Mouse (Mus musculus) erythroblast, embryonic 14.5 days (primary cell): ENCODE measurements around the gene Macf1. TPM values are rescaled to one million over a fixed set of nuclear protein-coding genes. Genes with fewer than 3 reads are reported as not detected.

ENCODE experiments used
- H3K27me3 ChIP-seq: 2 replicates; pipeline ENCODE4 v1.6.1; 2012; ENCODE audit warnings: inconsistent platforms; ENCODE audit not compliant: control insufficient read depth
- H3K36me3 ChIP-seq: 2 replicates; pipeline ENCODE4 v1.6.1; 2012; ENCODE audit warnings: mild to moderate bottlenecking, inconsistent platforms; ENCODE audit not compliant: control insufficient read depth
- H3K4me1 ChIP-seq: 2 replicates; pipeline ENCODE4 v1.6.1; 2012; ENCODE audit warnings: inconsistent platforms; ENCODE audit not compliant: control insufficient read depth
- H3K4me3 ChIP-seq: replicated peaks from 2 replicates; pipeline ENCODE3; 2012; ENCODE audit warnings: moderate library complexity, mild to moderate bottlenecking, inconsistent platforms
- H3K9me3 ChIP-seq: 2 replicates; pipeline ENCODE4 v1.6.1; 2012; ENCODE audit warnings: low read length, inconsistent platforms, mixed read lengths; ENCODE audit not compliant: control insufficient read depth
- GATA1 ChIP-seq: IDR thresholded peaks from 2 replicates; pipeline ENCODE4 v1.6.1; 2012; ENCODE audit warnings: low read length, inconsistent platforms, mixed read lengths
- TAL1 ChIP-seq: IDR thresholded peaks from 3 replicates; pipeline ENCODE4 v1.6.1; 2012; ENCODE audit warnings: low read length, inconsistent platforms, mixed read lengths
- polyA plus RNA-seq: library from polyadenylated mRNA; stranded (reverse); fragments of >175 nt; gene quantifications from 2 replicates; pipeline ENCODE4 v1.2.3, GENCODE M21; 2012

The Macf1 gene
- polyA plus RNA-seq, result 4.9 and 5.5 TPM in 2 replicates

GRCm38 (mm10) chr4:123684260-123684659 is at the start of gene Macf1:
Gene Macf1 (minus strand): TSS chr4:123684360.
- TF ChIP-seq TAL1, result no peak
- no peak for TF ChIP-seq GATA1
- peaks cover 4% of the 10 kb centered on the region; the same call in 1 of the 2 replicates for H3K9me3 ChIP-seq
- peaks cover 6% of the 10 kb centered on the region for H3K4me1 ChIP-seq
- H3K36me3 ChIP-seq, result no peaks in the 10 kb centered on the region
- no peak within 1 kb of the TSS for H3K4me3 ChIP-seq
- peaks cover 58% of the 10 kb centered on the region for H3K27me3 ChIP-seq

DNA sequence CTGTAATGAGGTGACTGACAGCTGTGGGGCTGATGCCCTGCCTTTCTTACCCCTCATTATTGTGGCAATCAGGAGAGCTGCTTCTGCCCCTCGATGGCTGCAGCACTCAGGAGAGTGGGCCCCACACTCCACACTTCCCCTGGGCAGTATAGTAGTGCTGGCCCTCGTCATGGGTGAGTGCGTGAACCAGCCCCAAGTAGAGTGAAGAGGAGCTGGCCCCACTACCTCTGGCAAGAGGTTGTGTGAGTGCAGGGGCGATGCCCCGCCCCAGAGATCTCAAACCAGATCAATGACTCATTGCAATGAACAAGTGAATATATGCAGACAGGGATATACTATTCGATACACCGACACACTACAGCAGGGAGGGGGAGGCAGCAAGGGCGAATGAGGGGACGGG is 49.4 kb upstream of the Macf1 start:
- H3K9me3 ChIP-seq, result peaks cover 2% of the 10 kb centered on the region; the same call in 1 of the 2 replicates
- no peak for TF ChIP-seq GATA1
- no peak for TF ChIP-seq TAL1
- H3K27me3 ChIP-seq, result no peaks in the 10 kb centered on the region
- H3K4me1 ChIP-seq, result no peaks in the 10 kb centered on the region; the same call in 1 of the 2 replicates
- peaks cover 50% of the 10 kb centered on the region for H3K36me3 ChIP-seq
- no peak overlapping the region for H3K4me3 ChIP-seq

GRCm38 (mm10) chr4:123732921-123733320 is 48.8 kb upstream of the Macf1 start:
- no peak for TF ChIP-seq GATA1
- TF ChIP-seq TAL1, result no peak
- H3K27me3 ChIP-seq, result no peaks in the 10 kb centered on the region
- no peaks in the 10 kb centered on the region; the same call in 1 of the 2 replicates for H3K4me1 ChIP-seq
- H3K4me3 ChIP-seq, result no peak overlapping the region
- H3K9me3 ChIP-seq, result peaks cover 2% of the 10 kb centered on the region; the same call in 1 of the 2 replicates
- peaks cover 44% of the 10 kb centered on the region for H3K36me3 ChIP-seq

GRCm38 (mm10) chr4:123732163-123732910 is 48.2 kb upstream of the Macf1 start:
- Histone ChIP-seq H3K4me3 (no peak overlapping the region), H3K36me3 (peaks cover 40% of the 10 kb centered on the region), H3K4me1 (no peaks in the 10 kb centered on the region; the same call in 1 of the 2 replicates), H3K9me3 (peaks cover 2% of the 10 kb centered on the region; the same call in 1 of the 2 replicates), H3K27me3 (no peaks in the 10 kb centered on the region)
- no peak for TF ChIP-seq TAL1
- no peak for TF ChIP-seq GATA1

DNA sequence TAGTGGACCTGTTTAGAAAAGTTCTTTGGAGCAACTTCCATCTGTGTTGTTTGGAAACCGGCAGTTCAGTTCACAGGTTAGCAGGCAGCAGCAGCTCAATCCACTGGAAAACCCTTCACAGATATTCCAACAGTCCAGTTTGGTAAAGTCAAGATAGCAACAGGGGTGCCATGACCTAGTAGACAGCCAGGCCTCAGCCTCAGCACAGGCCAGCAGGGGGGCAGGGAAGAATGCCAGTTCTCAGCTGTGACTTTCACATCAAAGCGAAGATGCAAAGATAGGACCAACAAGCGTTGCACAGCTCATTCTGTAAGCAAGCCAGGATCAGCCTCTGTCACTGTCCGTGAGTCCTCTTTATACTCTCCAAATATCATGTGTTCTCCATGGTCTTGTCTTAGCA is 37.6 kb upstream of the Macf1 start:
- TF ChIP-seq GATA1 (no peak), TAL1 (no peak)
- Histone ChIP-seq H3K4me3 (no peak overlapping the region), H3K9me3 (no peaks in the 10 kb centered on the region), H3K4me1 (peaks cover 19% of the 10 kb centered on the region), H3K27me3 (no peaks in the 10 kb centered on the region), H3K36me3 (no peaks in the 10 kb centered on the region)

- no peaks in the 10 kb centered on the region for H3K27me3 ChIP-seq
- no peak for TF ChIP-seq GATA1
- no peak; the same call in 2 of the 3 replicates for TF ChIP-seq TAL1
Observed at GRCm38 (mm10) chr4:123718434-123718780, 34.2 kb upstream of the Macf1 start.

GRCm38 (mm10) chr4:123717574-123718433 is 33.6 kb upstream of the Macf1 start, which contains the start of gene Ndufs5:
Gene Ndufs5 (minus strand): TSS chr4:123718202.
- Histone ChIP-seq H3K4me1 (peaks cover 22% of the 10 kb centered on the region), H3K4me3 (peak within 1 kb of the TSS; percentile 99), H3K36me3 (peaks cover 22% of the 10 kb centered on the region), H3K9me3 (no peaks in the 10 kb centered on the region), H3K27me3 (no peaks in the 10 kb centered on the region)
- peak; percentile 32; the same call in 1 of the 2 replicates for TF ChIP-seq GATA1
- TF ChIP-seq TAL1, result peak; percentile 62

More at GRCm38 (mm10) chr4:123718434-123718780, 34.2 kb upstream of the Macf1 start:
- H3K9me3 ChIP-seq, result no peaks in the 10 kb centered on the region
- peak overlapping the region; percentile 99 for H3K4me3 ChIP-seq
- peaks cover 21% of the 10 kb centered on the region for H3K36me3 ChIP-seq
- H3K4me1 ChIP-seq, result peaks cover 22% of the 10 kb centered on the region

- H3K27me3 ChIP-seq, result no peaks in the 10 kb centered on the region
Observed at GRCm38 (mm10) chr4:123712431-123712830, 28.3 kb upstream of the Macf1 start.

GRCm38 (mm10) chr4:123707340-123707739 is 23.2 kb upstream of the Macf1 start:
- H3K27me3 ChIP-seq, result no peaks in the 10 kb centered on the region

More at GRCm38 (mm10) chr4:123712431-123712830, 28.3 kb upstream of the Macf1 start:
- no peaks in the 10 kb centered on the region for H3K9me3 ChIP-seq
- no peak overlapping the region for H3K4me3 ChIP-seq
- TF ChIP-seq TAL1 (no peak), GATA1 (no peak)
- peaks cover 27% of the 10 kb centered on the region for H3K36me3 ChIP-seq
- H3K4me1 ChIP-seq, result peaks cover 8% of the 10 kb centered on the region

More at GRCm38 (mm10) chr4:123707340-123707739, 23.2 kb upstream of the Macf1 start:
- Histone ChIP-seq H3K4me1 (no peaks in the 10 kb centered on the region), H3K9me3 (no peaks in the 10 kb centered on the region), H3K36me3 (peaks cover 3% of the 10 kb centered on the region), H3K4me3 (no peak overlapping the region)
- TF ChIP-seq TAL1, result no peak
- no peak for TF ChIP-seq GATA1
